In genomic region chr2:32396695-32397094, GRCm38 (mm10) we compare ENCODE assay signal across 1 mouse cellular context.
TF ChIP-seq lines count a peak whose summit lies in the region.

No protein-coding gene starts in this region.

TF ChIP-seq in MEL, 35 proteins besides CTCF, POLR2A, EP300 and RAD21:
- TF ChIP-seq MYC (IDR thresholded peaks at IDR 0.05; ENCODE audit: low read depth, low read length): no peak
- no peak for TF ChIP-seq ZKSCAN1 (IDR thresholded peaks at IDR 0.05; ENCODE audit: low read depth, low read length)
- TF ChIP-seq NELFE (IDR thresholded peaks at IDR 0.05; ENCODE audit: low read depth, low read length): no peak
- no peak for TF ChIP-seq MEF2A (IDR thresholded peaks at IDR 0.05; ENCODE audit: extremely low read depth, insufficient replicate concordance, low read depth, low read length, poor library complexity, severe bottlenecking)
- TF ChIP-seq SMC3 (IDR thresholded peaks at IDR 0.05; ENCODE audit: low read depth, low read length): no peak
- no peak for TF ChIP-seq ZMIZ1 (IDR thresholded peaks at IDR 0.05; ENCODE audit: low read depth, low read length)
- no peak for TF ChIP-seq GABPA (IDR thresholded peaks at IDR 0.05; ENCODE audit: low read depth, low read length)
- TF ChIP-seq TCF12 (IDR thresholded peaks at IDR 0.05; ENCODE audit: low read depth, low read length): no peak
- no peak for TF ChIP-seq RCOR1 (IDR thresholded peaks at IDR 0.05; ENCODE audit: low read depth, low read length)
- TF ChIP-seq POLR2AphosphoS2 (IDR thresholded peaks at IDR 0.05; ENCODE audit: low read length): no peak
- TF ChIP-seq MAZ (IDR thresholded peaks at IDR 0.05; ENCODE audit: low read depth, low read length): no peak
